In genomic region chr14:118179701-118180100, GRCm38 (mm10) we compare ENCODE assay signal across 8 mouse cellular contexts. TPM values are rescaled to one million over a fixed set of nuclear protein-coding genes. Genes with fewer than 3 reads are reported as not detected.
DNase-seq lines count a peak whose midpoint lies in the region; ATAC-seq and TF ChIP-seq lines count a peak whose summit lies in the region.

No protein-coding gene starts in this region.

- H3K27ac ChIP-seq in gastrocnemius, adult 2 months = peak overlapping the region; percentile 66
- no peak overlapping the region for H3K27ac ChIP-seq in testis, adult 2 months (ENCODE audit: control insufficient read depth, insufficient read depth, low read depth, low read length)
- no peak overlapping the region for H3K27ac ChIP-seq in liver, embryonic 11.5 days (ENCODE audit: low read depth, low read length)
- H3K27ac ChIP-seq in stomach, postnatal 0 days (replicated peaks) = peak overlapping the region; percentile 87

- peak overlapping the region; percentile 93 for H3K4me2 ChIP-seq in liver, embryonic 11.5 days
- peak overlapping the region; percentile 78 for H3K4me2 ChIP-seq in stomach, postnatal 0 days (replicated peaks; ENCODE audit: low read depth)

- H3K9ac ChIP-seq in liver, embryonic 11.5 days (ENCODE audit: low read depth, low read length) = peak overlapping the region; percentile 56
- H3K9ac ChIP-seq in stomach, postnatal 0 days (ENCODE audit: low read length) = peak overlapping the region; percentile 31

- TF ChIP-seq EP300 in stomach, postnatal 0 days (optimal IDR thresholded peaks at IDR 0.05) = no peak

- peaks cover 18% of the 10 kb centered on the region for H3K4me1 ChIP-seq in testis, adult 2 months (ENCODE audit: control insufficient read depth, insufficient read depth, low read length)
- H3K4me1 ChIP-seq in liver, embryonic 11.5 days (replicated peaks; ENCODE audit: control insufficient read depth, insufficient read depth, low read length) = no peaks in the 10 kb centered on the region
- H3K4me1 ChIP-seq in stomach, postnatal 0 days (replicated peaks; ENCODE audit: control insufficient read depth, insufficient read depth) = no peaks in the 10 kb centered on the region

- TF ChIP-seq CTCF in gastrocnemius, adult 2 months (IDR thresholded peaks at IDR 0.05) = no peak
- TF ChIP-seq CTCF in testis, adult 2 months (IDR thresholded peaks at IDR 0.05; ENCODE audit: control insufficient read depth, insufficient read depth, insufficient replicate concordance, low read depth, low read length) = no peak
- TF ChIP-seq CTCF in stomach, postnatal 0 days (IDR thresholded peaks at IDR 0.05; ENCODE audit: low read depth) = no peak

- H3K27me3 ChIP-seq in testis, adult 2 months (ENCODE audit: control insufficient read depth, insufficient read depth, low read length) = no peaks in the 10 kb centered on the region
- H3K27me3 ChIP-seq in liver, embryonic 11.5 days (replicated peaks; ENCODE audit: control insufficient read depth, insufficient read depth, low read length) = no peaks in the 10 kb centered on the region
- no peaks in the 10 kb centered on the region for H3K27me3 ChIP-seq in stomach, postnatal 0 days (ENCODE audit: control insufficient read depth, insufficient read depth, low read length)

- intact Hi-C loops in gastrocnemius, adult 2 months (cut with DNase I) = no loop called here

- TF ChIP-seq POLR2A in testis, adult 2 months (IDR thresholded peaks at IDR 0.05; ENCODE audit: control insufficient read depth, low read depth, low read length) = no peak

- no peak for DNase-seq in gastrocnemius, adult 2 months
- DNase-seq in gastrocnemius, adult 18-20 months (ENCODE audit: low spot score) = no peak
- DNase-seq in testis, postnatal 10 days (ENCODE audit: low spot score) = no peak
- no peak for DNase-seq in liver, embryonic 11.5 days (ENCODE audit: low spot score)
- no peak for DNase-seq in stomach, postnatal 0 days (ENCODE audit: low spot score)
- DNase-seq in thymus, postnatal 25 days = no peak
- DNase-seq in right cerebral cortex, adult 2 months (ENCODE audit: low spot score in 2 of 2) = no peak

- H3K4me3 ChIP-seq in gastrocnemius, adult 2 months = peak overlapping the region; percentile 79
- H3K4me3 ChIP-seq in testis, adult 2 months (ENCODE audit: control insufficient read depth, low read depth, low read length) = peak overlapping the region; percentile 37
- peak overlapping the region; percentile 61 for H3K4me3 ChIP-seq in liver, embryonic 11.5 days (ENCODE audit: low read depth, low read length)
- peak overlapping the region; percentile 42 for H3K4me3 ChIP-seq in stomach, postnatal 0 days (ENCODE audit: low read depth, low read length)

- WGBS in liver, embryonic 11.5 days = 38% methylated on average over 7 of the region's 7 CpGs
- WGBS in stomach, postnatal 0 days = 23% methylated on average over 7 of the region's 7 CpGs

- no peaks in the 10 kb centered on the region for H3K9me3 ChIP-seq in liver, embryonic 11.5 days (ENCODE audit: control insufficient read depth, low read length)
- H3K9me3 ChIP-seq in stomach, postnatal 0 days (ENCODE audit: control insufficient read depth, low read length) = no peaks in the 10 kb centered on the region

- ATAC-seq in liver, embryonic 11.5 days (replicated peaks; ENCODE audit: low FRiP score) = no peak; the same call in 1 of the 2 replicates
- ATAC-seq in stomach, postnatal 0 days (ENCODE audit: low FRiP score, low TSS enrichment) = peak; percentile 53

- no peaks in the 10 kb centered on the region for H3K36me3 ChIP-seq in testis, adult 2 months (ENCODE audit: control insufficient read depth, insufficient read depth, low read length)
- H3K36me3 ChIP-seq in liver, embryonic 11.5 days (ENCODE audit: control insufficient read depth, insufficient read depth, low read length) = no peaks in the 10 kb centered on the region
- no peaks in the 10 kb centered on the region for H3K36me3 ChIP-seq in stomach, postnatal 0 days (ENCODE audit: control insufficient read depth, insufficient read depth, low read length)

RNA-seq across cellular contexts. Expression of gene Gpr180, which starts 42.7 kb away (rescaled TPM):
- 10 to 100 TPM; 29.3 to 32.8 TPM for total RNA-seq in gastrocnemius, adult 2 months (2021)
- 10 to 100 TPM; 31.4 to 36.1 TPM for total RNA-seq in gastrocnemius, adult 18-20 months (2021)
- 25.2 and 26.3 TPM in 2 replicates for polyA plus RNA-seq in testis, adult 2 months (2012; rRNA removed)
- 26.6 and 30.5 TPM in 2 replicates for polyA plus RNA-seq in liver, embryonic 11.5 days (2014; fragmentation: Nextera tagmentation; extraction: Ambion mirVana)
- 38.9 and 40.3 TPM in 2 replicates for polyA plus RNA-seq in stomach, postnatal 0 days (2015; fragmentation: Nextera tagmentation; extraction: Ambion mirVana)

RNA-seq across cellular contexts. Expression of gene Tgds, which starts 47.1 kb away (rescaled TPM):
- 1 to 10 TPM; 5.0 to 7.9 TPM for total RNA-seq in gastrocnemius, adult 2 months (2021)
- total RNA-seq in gastrocnemius, adult 18-20 months (2021) = 1 to 10 TPM; 6.0 to 6.2 TPM
- 3.2 and 3.5 TPM in 2 replicates for polyA plus RNA-seq in testis, adult 2 months (2012; rRNA removed)
- polyA plus RNA-seq in liver, embryonic 11.5 days (2014; fragmentation: Nextera tagmentation; extraction: Ambion mirVana) = 33.5 and 35.4 TPM in 2 replicates
- polyA plus RNA-seq in stomach, postnatal 0 days (2015; fragmentation: Nextera tagmentation; extraction: Ambion mirVana) = 19.6 and 21.5 TPM in 2 replicates

RNA-seq across cellular contexts. Expression of gene Sox21, which starts 57.1 kb away (rescaled TPM):
- total RNA-seq in gastrocnemius, adult 2 months (2021) = not detected
- total RNA-seq in gastrocnemius, adult 18-20 months (2021) = not detected
- polyA plus RNA-seq in testis, adult 2 months (2012; rRNA removed) = 0.02 TPM in 1 of 2 replicates, not detected in the other
- 0.08 and 0.12 TPM in 2 replicates for polyA plus RNA-seq in liver, embryonic 11.5 days (2014; fragmentation: Nextera tagmentation; extraction: Ambion mirVana)
- polyA plus RNA-seq in stomach, postnatal 0 days (2015; fragmentation: Nextera tagmentation; extraction: Ambion mirVana) = 6.8 and 7.9 TPM in 2 replicates

Comparison
In these comparisons a context has a peak if more than half of its experiments do, and no peak if none do; other contexts are left out.
1. H3K27ac ChIP-seq: peak in gastrocnemius, adult 2 months (single experiment) and stomach, postnatal 0 days (single experiment); none in testis, adult 2 months (single experiment) and liver, embryonic 11.5 days (single experiment).
2. Peak in every context shown above with its lines, with median percentiles within 50 percentile points of each other: H3K4me3 ChIP-seq.